Mouse (Mus musculus) midbrain, embryonic 10.5 days (tissue): ENCODE data around the gene Zfp683. TPM values are rescaled to one million over a fixed set of nuclear protein-coding genes. Genes with fewer than 3 reads are reported as not detected.

Experiments
- DNase-seq: peaks from one replicate; pipeline ENCODE4 v3.0.0-alpha.2; 2017; ENCODE audit warnings: low spot score
- H3K27ac ChIP-seq: fragments of 300-500 bp; sonication (generic); replicated peaks from 2 replicates; pipeline ENCODE4 v1.5.1; 2016; ENCODE audit warnings: mild to moderate bottlenecking
- H3K27me3 ChIP-seq: fragments of 300-500 bp; sonication (generic); 2 replicates; pipeline ENCODE4 v1.6.1; 2016; ENCODE audit warnings: low read depth, mild to moderate bottlenecking; ENCODE audit not compliant: poor library complexity, severe bottlenecking
- H3K36me3 ChIP-seq: fragments of 300-500 bp; sonication (generic); 2 replicates; pipeline ENCODE4 v1.6.1; 2016; ENCODE audit warnings: mild to moderate bottlenecking, moderate library complexity
- H3K4me1 ChIP-seq: fragments of 300-500 bp; sonication (generic); 2 replicates; pipeline ENCODE4 v1.6.1; 2016
- H3K4me3 ChIP-seq: fragments of 300-500 bp; sonication (generic); 2 replicates; pipeline ENCODE4 v1.5.1; 2016; ENCODE audit warnings: mild to moderate bottlenecking, moderate library complexity
- H3K9me3 ChIP-seq: fragments of 300-500 bp; sonication (generic); replicated peaks from 2 replicates; pipeline ENCODE4 v1.6.1; 2016; ENCODE audit warnings: mild to moderate bottlenecking
- WGBS: fragments of 180-500 bp; shearing (Covaris S2); methylation state at CpG from one replicate; pipeline ENCODE4 v1.1.7; 2016; 5-methylcytosine and 5-hydroxymethylcytosine counted together
- polyA plus RNA-seq: library from polyadenylated mRNA; unstranded; fragments of >200 nt; fragmentation: Nextera tagmentation; extraction: Ambion mirVana; gene quantifications from 2 replicates; pipeline ENCODE4 v1.2.1, GENCODE M21; 2016

The Zfp683 gene
- polyA plus RNA-seq, 1 experiment from 2014 or later: not detected

GRCm38 (mm10) chr4:134019210-134019609 lies 34.4 kb upstream of the Zfp683 start:
- peak; percentile 90 for DNase-seq
- Histone ChIP-seq H3K36me3 (peaks cover 17% of the 10 kb centered on the region; the same call in 1 of the 2 replicates), H3K4me3 (peak overlapping the region; percentile 83), H3K4me1 (peaks cover 66% of the 10 kb centered on the region), H3K27me3 (no peaks in the 10 kb centered on the region), H3K27ac (peak overlapping the region; percentile 92), H3K9me3 (no peaks in the 10 kb centered on the region)
- under 1% methylated on average over 8 of the region's 10 CpGs for WGBS

DNA sequence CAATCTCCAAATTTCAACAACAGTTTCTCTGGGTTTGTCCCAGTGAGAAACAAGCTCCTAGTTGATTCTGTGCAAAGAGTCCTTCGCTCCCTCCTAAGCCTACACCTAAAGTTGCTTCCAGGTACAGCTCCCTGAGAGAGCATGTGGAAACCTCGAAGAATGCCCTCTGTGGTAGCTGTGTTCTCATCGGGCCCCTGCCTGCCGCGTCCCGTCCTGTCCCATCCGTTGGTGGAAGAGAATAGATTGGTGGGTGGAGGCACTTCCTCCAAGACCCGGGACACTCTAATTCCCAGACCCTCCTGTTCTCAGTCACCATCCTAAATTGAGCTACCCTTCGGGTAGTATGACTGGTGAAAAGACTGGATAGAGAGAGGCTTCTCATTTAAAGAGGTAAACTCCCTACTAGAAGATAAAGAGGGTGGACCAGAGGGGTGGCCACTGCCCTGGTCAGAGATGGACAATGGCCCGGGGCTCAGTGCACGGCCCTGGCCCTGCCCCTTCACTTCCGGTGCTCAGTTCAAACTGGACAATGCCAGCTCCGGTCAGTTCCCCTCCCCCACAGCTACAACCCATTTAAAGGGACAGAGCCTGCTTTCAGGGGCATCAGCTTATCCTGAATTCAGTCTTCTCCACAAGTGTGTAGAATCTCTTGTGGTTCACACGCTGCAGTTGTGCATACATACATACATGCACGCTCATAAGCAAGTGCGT lies 33.8 kb upstream of the Zfp683 start:
- Histone ChIP-seq H3K4me3 (peak overlapping the region; percentile 83), H3K4me1 (peaks cover 61% of the 10 kb centered on the region), H3K36me3 (peaks cover 13% of the 10 kb centered on the region; the same call in 1 of the 2 replicates), H3K9me3 (no peaks in the 10 kb centered on the region), H3K27me3 (no peaks in the 10 kb centered on the region), H3K27ac (peak overlapping the region; percentile 92)
- 3% methylated on average over 16 of the region's 16 CpGs for WGBS
- peak; percentile 92 for DNase-seq

DNA sequence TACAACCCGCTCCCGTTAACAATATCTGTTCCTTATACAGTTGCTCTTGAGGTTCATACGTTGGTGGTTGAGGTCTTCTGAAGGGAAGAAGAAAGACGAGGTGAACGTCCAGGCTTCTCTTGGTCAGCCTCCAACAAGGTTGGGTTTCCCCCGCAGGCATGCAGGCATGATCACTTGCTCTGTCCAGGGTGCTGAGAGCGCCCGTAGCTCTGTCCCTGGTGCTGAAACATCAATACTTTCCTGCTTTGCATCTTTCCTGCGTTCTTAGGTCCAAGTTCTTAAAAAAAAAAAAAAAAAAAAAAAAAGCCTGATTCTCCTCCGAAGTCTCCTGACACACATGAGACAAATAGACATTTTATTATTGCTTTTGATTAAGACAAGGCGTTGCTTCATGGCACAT lies 33.0 kb upstream of the Zfp683 start:
- peak overlapping the region; percentile 83 for H3K4me3 ChIP-seq
- H3K27me3 ChIP-seq: no peaks in the 10 kb centered on the region
- peak overlapping the region; percentile 92 for H3K27ac ChIP-seq
- no peaks in the 10 kb centered on the region for H3K9me3 ChIP-seq
- peaks cover 60% of the 10 kb centered on the region for H3K4me1 ChIP-seq
- WGBS: 3% methylated on average over 11 of the region's 11 CpGs
- DNase-seq: peak; percentile 77
- peaks cover 5% of the 10 kb centered on the region; the same call in 1 of the 2 replicates for H3K36me3 ChIP-seq

DNA sequence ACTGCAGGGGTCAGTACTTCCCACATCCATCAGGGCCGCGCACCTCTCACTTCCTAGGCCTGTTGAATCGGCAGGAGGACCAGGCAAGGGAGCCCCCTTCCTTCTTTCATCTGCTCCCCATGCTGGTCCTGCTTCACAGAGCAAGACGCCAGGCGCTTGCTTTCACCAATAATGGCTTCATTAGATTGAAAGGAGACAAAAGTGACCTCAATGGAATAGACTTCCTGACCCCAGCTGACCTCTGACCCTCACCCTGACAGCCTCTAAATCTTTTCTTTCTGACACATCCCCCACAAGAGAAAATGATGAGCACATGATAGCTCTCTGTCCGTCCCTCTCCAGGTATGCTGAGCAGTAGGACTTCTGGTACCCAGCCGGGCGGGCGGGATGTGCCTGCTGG lies 27.8 kb upstream of the Zfp683 start:
- 0 out of 2 replicates have a peak, but pooled peaks cover 5% of the 10 kb centered on the region for H3K27me3 ChIP-seq
- H3K27ac ChIP-seq: no peak overlapping the region
- H3K4me1 ChIP-seq: peaks cover 19% of the 10 kb centered on the region
- peaks cover 3% of the 10 kb centered on the region; the same call in 1 of the 2 replicates for H3K9me3 ChIP-seq
- no peaks in the 10 kb centered on the region for H3K36me3 ChIP-seq
- no peak overlapping the region for H3K4me3 ChIP-seq
- DNase-seq: no peak
- 21% methylated on average over 9 of the region's 9 CpGs for WGBS

- WGBS: 7% methylated on average over 16 of the region's 16 CpGs
- peak overlapping the region; percentile 49; the same call in 1 of the 2 replicates for H3K27ac ChIP-seq
Measured at GRCm38 (mm10) chr4:134035953-134036352, 17.7 kb upstream of the Zfp683 start.

DNA sequence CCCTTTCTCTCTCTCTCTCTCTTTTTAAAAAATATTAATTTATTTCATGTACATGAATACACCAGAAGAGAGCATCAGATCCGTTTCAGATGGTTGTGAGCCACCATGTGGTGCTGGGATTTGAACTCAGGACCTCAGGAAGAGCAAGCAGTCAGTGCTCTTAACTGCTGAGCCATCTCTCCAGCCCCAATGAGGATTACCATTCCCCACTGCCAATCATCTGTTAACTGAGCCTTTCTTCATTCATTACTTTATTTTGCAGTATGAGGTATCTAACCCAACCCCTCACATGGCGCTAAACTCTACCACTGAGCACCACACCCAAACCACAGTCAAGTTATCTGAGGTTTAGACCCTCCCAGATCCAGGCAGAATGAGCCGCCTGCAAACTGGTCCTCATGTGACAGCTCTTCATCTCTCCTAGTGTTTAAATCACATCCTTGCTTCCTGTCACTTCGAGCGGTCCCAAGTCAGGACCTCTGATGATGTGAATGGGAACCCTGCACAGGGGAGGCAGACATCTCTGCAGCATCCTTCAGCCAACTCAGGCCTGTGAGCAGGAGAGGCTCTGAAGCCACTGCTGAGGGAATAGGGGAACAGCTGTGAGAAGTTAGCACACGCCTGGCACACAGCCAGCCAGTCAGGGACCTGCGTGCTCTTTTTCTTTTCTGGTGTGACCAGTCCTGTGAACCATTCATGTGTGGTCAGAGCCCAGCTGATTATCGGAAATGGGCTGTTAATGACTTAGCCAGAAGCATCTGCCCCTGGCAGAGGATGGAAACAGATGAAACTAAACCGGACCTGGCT lies 12.1 kb upstream of the Zfp683 start:
- Histone ChIP-seq H3K9me3 (no peaks in the 10 kb centered on the region), H3K36me3 (no peaks in the 10 kb centered on the region), H3K27ac (no peak overlapping the region), H3K4me1 (no peaks in the 10 kb centered on the region), H3K27me3 (no peaks in the 10 kb centered on the region), H3K4me3 (no peak overlapping the region)
- WGBS: 76% methylated on average over 9 of the region's 9 CpGs
- DNase-seq: no peak

More at GRCm38 (mm10) chr4:134035953-134036352, 17.7 kb upstream of the Zfp683 start:
- Histone ChIP-seq H3K27me3 (no peaks in the 10 kb centered on the region), H3K36me3 (no peaks in the 10 kb centered on the region), H3K4me1 (peaks cover 6% of the 10 kb centered on the region), H3K4me3 (peak overlapping the region; percentile 16; the same call in 1 of the 2 replicates), H3K9me3 (no peaks in the 10 kb centered on the region; the same call in 1 of the 2 replicates)
- peak; percentile 83 for DNase-seq

GRCm38 (mm10) chr4:134043041-134043440 lies 10.6 kb upstream of the Zfp683 start:
- 62% methylated on average over 2 of the region's 2 CpGs for WGBS

DNA sequence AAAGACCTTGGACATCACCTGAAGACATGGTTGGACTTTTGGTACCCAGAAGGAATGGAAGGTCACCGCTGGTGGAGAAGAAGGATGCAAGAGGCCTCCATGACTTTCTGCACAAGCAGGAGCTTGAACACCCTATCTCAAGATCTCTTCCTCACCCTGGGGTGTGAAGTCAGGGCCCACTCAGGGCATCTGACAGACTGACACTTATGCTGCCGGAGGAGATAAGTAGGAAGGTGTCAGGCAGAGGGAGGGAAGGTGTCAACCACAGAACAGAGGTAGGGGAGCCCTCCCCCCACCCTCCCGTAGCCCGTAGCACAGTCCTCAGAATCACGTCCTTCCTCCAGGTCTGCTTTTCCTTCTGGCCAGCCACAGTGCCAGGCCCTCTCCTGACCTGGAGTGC lies 6.0 kb upstream of the Zfp683 start:
- no peaks in the 10 kb centered on the region for H3K27me3 ChIP-seq
- peaks cover 10% of the 10 kb centered on the region for H3K4me1 ChIP-seq
- DNase-seq: no peak
- 85% methylated on average over 5 of the region's 5 CpGs for WGBS
- H3K4me3 ChIP-seq: no peak overlapping the region
- H3K36me3 ChIP-seq: no peaks in the 10 kb centered on the region
- H3K9me3 ChIP-seq: no peaks in the 10 kb centered on the region
- no peak overlapping the region; the same call in 1 of the 2 replicates for H3K27ac ChIP-seq

More at GRCm38 (mm10) chr4:134043041-134043440, 10.6 kb upstream of the Zfp683 start:
- DNase-seq: no peak
- H3K9me3 ChIP-seq: no peaks in the 10 kb centered on the region
- H3K36me3 ChIP-seq: no peaks in the 10 kb centered on the region
- no peak overlapping the region for H3K27ac ChIP-seq
- H3K4me3 ChIP-seq: no peak overlapping the region
- no peaks in the 10 kb centered on the region; the same call in 1 of the 2 replicates for H3K4me1 ChIP-seq
- no peaks in the 10 kb centered on the region for H3K27me3 ChIP-seq

DNA sequence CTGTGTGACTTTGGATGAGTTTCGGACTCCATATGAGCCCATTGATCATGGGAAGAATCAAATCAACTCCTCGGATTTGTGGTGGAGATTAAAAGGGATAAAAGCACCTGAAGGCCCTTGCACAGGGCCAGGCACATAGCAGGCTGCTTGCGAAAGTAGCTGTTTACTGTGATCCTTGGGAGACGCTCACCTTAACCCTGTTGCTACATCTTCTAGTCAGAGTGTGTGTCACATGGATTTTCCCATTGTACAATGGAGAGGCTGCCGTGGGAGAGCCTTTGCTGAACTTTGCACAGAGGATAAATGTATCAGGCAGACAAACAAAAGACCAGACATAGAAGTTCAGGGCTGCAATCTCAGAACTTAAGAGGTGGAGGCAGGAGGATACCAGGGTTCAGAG lies 1.7 kb upstream of the Zfp683 start:
- no peaks in the 10 kb centered on the region for H3K9me3 ChIP-seq
- H3K36me3 ChIP-seq: no peaks in the 10 kb centered on the region
- 83% methylated on average over 5 of the region's 5 CpGs for WGBS
- H3K4me1 ChIP-seq: peaks cover 12% of the 10 kb centered on the region
- H3K4me3 ChIP-seq: no peak overlapping the region
- H3K27ac ChIP-seq: no peak overlapping the region
- H3K27me3 ChIP-seq: peaks cover 4% of the 10 kb centered on the region; the same call in 1 of the 2 replicates
- no peak for DNase-seq

GRCm38 (mm10) chr4:134052560-134052959 lies 1.1 kb upstream of the Zfp683 start:
- peaks cover 12% of the 10 kb centered on the region for H3K4me1 ChIP-seq
- H3K27ac ChIP-seq: no peak overlapping the region
- H3K27me3 ChIP-seq: peaks cover 4% of the 10 kb centered on the region; the same call in 1 of the 2 replicates
- no peak for DNase-seq
- H3K9me3 ChIP-seq: no peaks in the 10 kb centered on the region
- 52% methylated on average over 8 of the region's 8 CpGs for WGBS
- H3K4me3 ChIP-seq: no peak overlapping the region
- H3K36me3 ChIP-seq: no peaks in the 10 kb centered on the region

DNA sequence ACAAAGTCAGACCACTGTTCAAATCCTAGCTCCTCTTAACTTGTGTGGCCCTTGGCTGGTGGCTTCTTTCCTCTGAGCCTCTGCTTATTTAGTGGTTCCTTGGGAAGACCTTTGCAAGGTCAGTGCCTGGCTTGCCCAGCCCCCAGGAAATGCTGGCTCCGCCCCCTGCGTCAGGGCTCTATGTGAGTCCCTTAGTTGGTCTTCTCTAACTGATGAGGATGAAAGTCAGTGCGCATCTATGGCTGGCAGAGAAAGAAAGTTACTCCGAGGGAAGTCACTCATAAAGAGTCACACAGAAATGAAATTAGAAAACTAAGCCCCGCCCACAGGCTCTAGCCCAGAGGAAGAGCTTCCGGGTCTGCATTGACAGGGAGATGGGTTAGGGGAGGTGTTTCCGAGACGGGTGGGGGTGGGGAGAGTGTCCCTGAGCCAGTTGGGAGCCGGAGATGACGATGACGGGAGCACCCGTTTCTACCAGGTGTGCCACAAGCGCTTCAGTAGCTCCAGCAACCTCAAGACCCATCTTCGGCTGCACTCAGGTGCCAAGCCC lies 4.6 kb downstream of the Zfp683 start:
- 42% methylated on average over 14 of the region's 14 CpGs for WGBS
- Histone ChIP-seq H3K4me1 (peaks cover 23% of the 10 kb centered on the region), H3K4me3 (peak overlapping the region; percentile 27), H3K27me3 (peaks cover 40% of the 10 kb centered on the region), H3K36me3 (no peaks in the 10 kb centered on the region), H3K27ac (no peak overlapping the region), H3K9me3 (no peaks in the 10 kb centered on the region)
- DNase-seq: no peak

GRCm38 (mm10) chr4:134058908-134059307 lies 5.3 kb downstream of the Zfp683 start:
- 83% methylated on average over 6 of the region's 6 CpGs for WGBS
- Histone ChIP-seq H3K4me1 (peaks cover 23% of the 10 kb centered on the region), H3K9me3 (no peaks in the 10 kb centered on the region)

More at GRCm38 (mm10) chr4:134058908-134059307, 5.3 kb downstream of the Zfp683 start:
- H3K36me3 ChIP-seq: no peaks in the 10 kb centered on the region
- peaks cover 40% of the 10 kb centered on the region for H3K27me3 ChIP-seq
- H3K4me3 ChIP-seq: peak overlapping the region; percentile 27; the same call in 1 of the 2 replicates
- no peak overlapping the region for H3K27ac ChIP-seq
- DNase-seq: no peak
